Comparison of ENCODE assay signal across 1 mouse cellular context in the genomic region with DNA sequence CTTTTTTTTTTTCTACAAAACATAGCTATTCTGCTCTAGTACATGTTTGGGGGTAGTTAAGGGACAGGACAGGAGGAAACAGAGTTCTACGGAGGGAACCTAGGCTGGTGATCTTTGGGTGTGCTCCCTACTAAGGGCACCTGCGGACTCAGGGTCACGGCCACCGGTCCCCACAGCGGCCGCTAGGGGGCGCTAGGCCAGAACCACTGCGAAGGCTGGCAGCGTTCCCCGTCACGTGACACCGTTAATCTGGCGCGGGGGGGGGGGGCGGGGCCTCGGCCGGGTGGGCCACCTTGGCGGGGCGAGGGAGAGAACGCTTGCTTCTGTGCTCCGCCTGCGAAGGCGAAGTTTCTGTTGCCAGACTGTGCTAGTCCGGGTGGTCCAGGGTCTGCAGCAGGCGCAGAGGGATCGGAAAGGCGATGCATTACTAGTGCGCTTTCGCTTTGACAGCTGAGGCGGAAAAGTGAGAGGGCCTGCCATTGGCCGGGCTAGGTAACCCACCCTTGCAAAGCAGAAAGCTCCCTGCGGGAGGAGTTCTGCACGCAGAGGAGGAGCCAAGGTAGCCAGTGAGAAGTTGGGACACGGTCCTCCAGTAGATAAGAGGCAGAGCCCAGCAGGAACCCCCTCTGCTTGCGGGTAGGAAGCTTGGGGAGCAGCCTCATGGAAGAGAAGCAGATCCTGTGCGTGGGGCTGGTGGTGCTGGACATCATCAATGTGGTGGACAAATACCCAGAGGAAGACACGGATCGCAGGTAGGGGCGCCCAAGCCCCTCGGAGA.
TF ChIP-seq lines count a peak whose summit lies in the region.

A gene (plus strand): TSS at position 176 of the 778 bp plus-strand sequence.

TF ChIP-seq in CH12.LX, 34 proteins besides CTCF, POLR2A, EP300 and RAD21 (continued from another document):
- no peak for TF ChIP-seq TBP (conservative IDR thresholded peaks at IDR 0.05; ENCODE audit: low read depth, low read length)
- TF ChIP-seq RCOR1 (conservative IDR thresholded peaks at IDR 0.05; ENCODE audit: low read depth, low read length): no peak
- TF ChIP-seq USF2 (conservative IDR thresholded peaks at IDR 0.05; ENCODE audit: low read depth, low read length): peak; percentile 83
- peak; percentile 76 for TF ChIP-seq ZKSCAN1 (IDR thresholded peaks at IDR 0.05; ENCODE audit: borderline replicate concordance, low read depth, low read length)
- no peak for TF ChIP-seq POLR2AphosphoS2 (IDR thresholded peaks at IDR 0.05; ENCODE audit: low read depth, low read length)
- peak; percentile 36; the same call in 1 of the 2 replicates for TF ChIP-seq ZNF384 (IDR thresholded peaks at IDR 0.05; ENCODE audit: low read depth, low read length)
- TF ChIP-seq ZMIZ1 (IDR thresholded peaks at IDR 0.05; ENCODE audit: low read depth, low read length): 0 out of 2 replicates have a peak, but pooled peaks have one; percentile 40
- 0 out of 2 replicates have a peak, but pooled peaks have one; percentile 29 for TF ChIP-seq MXI1 (IDR thresholded peaks at IDR 0.05; ENCODE audit: low read depth, low read length)
- peak; percentile 94 for TF ChIP-seq USF1 (IDR thresholded peaks at IDR 0.05; ENCODE audit: low read depth, low read length)
